Mouse (Mus musculus): ENCODE measurements around the gene Tceal1. TPM values are rescaled to one million over a fixed set of nuclear protein-coding genes. Genes with fewer than 3 reads are reported as not detected.

Gene Tceal1
- polyA plus RNA-seq, 1 experiment from 2014 or later, result 11.9 TPM

Other genes starting within 250 kb of the Tceal1 start
- not detected in 2 replicates for gene Kir3dl1, start 190.0 kb upstream of the Tceal1 start, polyA plus RNA-seq (2015; fragmentation: Nextera tagmentation; extraction: Ambion mirVana)
- not detected in 2 replicates for gene Kir3dl2, start 163.9 kb upstream of the Tceal1 start, polyA plus RNA-seq (2015; fragmentation: Nextera tagmentation; extraction: Ambion mirVana)
- 26.1 and 32.9 TPM in 2 replicates for gene Tceal3, start 117.1 kb upstream of the Tceal1 start, polyA plus RNA-seq (2015; fragmentation: Nextera tagmentation; extraction: Ambion mirVana)
- 603 and 642 TPM in 2 replicates for gene Morf4l2, start 35.7 kb downstream of the Tceal1 start, polyA plus RNA-seq (2015; fragmentation: Nextera tagmentation; extraction: Ambion mirVana)
- gene Glra4, start 72.2 kb downstream of the Tceal1 start, polyA plus RNA-seq (2015; fragmentation: Nextera tagmentation; extraction: Ambion mirVana), result not detected in 2 replicates
- gene Plp1, start 114.7 kb downstream of the Tceal1 start, polyA plus RNA-seq (2015; fragmentation: Nextera tagmentation; extraction: Ambion mirVana), result 9.5 and 9.7 TPM in 2 replicates
- gene Rab9b, start 160.8 kb downstream of the Tceal1 start, polyA plus RNA-seq (2015; fragmentation: Nextera tagmentation; extraction: Ambion mirVana), result 0.31 and 0.56 TPM in 2 replicates
- gene H2bfm, start 219.3 kb downstream of the Tceal1 start, polyA plus RNA-seq (2015; fragmentation: Nextera tagmentation; extraction: Ambion mirVana), result not detected in 2 replicates

All from embryonic facial prominence, embryonic 13.5 days (tissue).